Mouse (Mus musculus) cerebellum, postnatal 14 days (tissue): ENCODE results near the gene Cbx7.

Source experiments
- DNase-seq, 2 experiments: peaks; one replicate each; pipeline ENCODE4 v3.0.0; 2021; ENCODE audit warnings: mixed read lengths in 2 of 2

Cbx7 gene

DNA sequence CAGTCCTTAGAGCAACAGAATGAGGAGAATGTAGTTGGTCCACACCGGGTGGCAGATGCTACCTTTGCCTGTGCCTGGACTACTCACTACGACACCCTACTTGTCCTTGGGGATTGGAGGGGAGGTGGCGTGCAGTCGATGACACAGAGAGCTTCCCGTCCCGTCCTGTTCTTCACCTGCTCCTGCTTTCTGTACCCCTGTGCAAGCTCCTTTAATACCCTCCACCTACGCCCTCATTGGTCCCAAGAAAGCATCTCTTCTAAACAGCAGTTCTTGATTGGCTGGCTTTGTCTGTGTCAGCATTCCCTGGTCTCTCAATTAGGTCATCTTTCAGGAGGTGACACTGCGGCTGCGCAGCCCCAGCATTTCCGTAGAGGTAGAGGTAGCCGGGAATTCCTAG, at the start of gene Cbx7:
Gene Cbx7, minus strand, starts transcription at position 180 of the 400 bp plus-strand sequence.
- DNase-seq: no peak

- DNase-seq: no peak
These were observed 49.6 kb upstream of the Cbx7 start for GRCm38 (mm10) chr15:80020516-80020915.

DNA sequence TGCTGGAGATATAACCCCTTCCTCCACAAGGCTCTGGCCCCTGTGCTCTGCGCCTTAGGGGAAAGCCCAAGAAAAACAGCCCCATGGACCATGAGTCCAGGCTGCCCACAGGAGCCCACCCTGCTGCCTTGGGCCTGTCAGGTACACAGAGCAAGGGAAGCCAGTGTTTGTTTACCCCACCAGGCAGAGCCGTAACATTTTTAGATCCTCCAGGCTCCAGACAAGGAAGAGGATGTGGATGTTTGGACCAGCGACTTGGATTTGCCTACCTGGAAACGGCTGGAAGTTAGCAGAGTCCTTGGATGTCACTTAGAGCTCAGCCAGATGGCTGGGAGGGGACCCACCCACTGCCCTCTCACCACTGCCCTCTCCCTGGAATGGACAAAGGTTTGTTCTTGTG, 48.7 kb upstream of the Cbx7 start:
- DNase-seq: no peak

DNA sequence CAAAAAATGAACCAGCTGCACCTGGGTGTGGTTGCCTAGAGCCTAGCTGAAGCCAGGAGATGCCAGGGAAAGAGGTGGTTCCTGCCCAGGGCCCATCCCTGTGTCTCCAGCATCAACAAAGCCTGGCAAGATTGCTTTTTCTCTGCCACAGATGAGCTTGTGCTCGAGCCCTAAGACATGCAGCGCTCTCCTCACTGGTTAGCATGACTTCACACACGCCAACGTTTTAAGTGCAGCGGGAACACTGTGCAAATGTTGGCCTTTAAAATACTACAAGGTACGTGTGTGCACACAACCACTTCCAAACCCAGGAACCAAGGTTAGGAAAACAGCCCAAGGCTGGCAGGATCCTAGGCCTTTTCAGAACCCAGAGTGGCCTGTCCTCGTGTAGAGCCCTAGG, 48.3 kb upstream of the Cbx7 start:
- DNase-seq: no peak

- no peak for DNase-seq
These were observed 45.8 kb upstream of the Cbx7 start for GRCm38 (mm10) chr15:80016563-80017301.

DNA sequence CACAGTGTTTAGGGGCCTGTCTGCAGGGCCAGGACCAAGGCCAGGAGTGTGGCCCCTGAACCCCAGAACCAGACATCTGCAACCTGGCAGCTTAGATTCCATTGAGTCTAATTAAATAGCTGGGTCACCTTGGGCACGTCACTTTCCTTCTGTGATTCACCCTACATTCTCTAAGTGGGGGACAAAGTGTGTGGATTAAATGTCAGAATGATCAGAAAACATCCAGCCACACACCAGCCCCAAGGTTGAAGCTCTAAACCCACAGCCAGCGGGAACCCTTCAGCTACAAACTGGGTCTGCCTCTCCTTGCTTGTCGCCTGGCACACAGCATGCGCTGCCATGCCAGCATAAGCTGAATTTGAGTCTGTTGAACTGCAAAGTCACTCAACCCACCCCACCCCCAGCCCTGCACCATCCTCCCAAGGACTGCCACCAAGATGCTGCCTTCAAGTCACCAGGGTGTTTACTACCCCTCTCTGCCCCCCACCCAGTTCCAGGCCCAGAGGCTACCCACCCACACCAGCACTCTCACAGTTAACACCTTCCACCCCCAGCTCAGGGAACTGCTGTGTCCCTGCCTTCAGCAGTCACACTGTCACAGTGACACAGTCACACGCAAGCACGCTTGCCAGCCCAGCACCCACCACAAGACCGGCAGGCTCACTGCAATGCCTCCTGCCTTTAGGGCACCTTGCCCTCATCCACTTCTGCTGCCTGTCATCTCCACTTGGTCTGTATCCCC, 44.5 kb upstream of the Cbx7 start:
- DNase-seq: no peak

DNA sequence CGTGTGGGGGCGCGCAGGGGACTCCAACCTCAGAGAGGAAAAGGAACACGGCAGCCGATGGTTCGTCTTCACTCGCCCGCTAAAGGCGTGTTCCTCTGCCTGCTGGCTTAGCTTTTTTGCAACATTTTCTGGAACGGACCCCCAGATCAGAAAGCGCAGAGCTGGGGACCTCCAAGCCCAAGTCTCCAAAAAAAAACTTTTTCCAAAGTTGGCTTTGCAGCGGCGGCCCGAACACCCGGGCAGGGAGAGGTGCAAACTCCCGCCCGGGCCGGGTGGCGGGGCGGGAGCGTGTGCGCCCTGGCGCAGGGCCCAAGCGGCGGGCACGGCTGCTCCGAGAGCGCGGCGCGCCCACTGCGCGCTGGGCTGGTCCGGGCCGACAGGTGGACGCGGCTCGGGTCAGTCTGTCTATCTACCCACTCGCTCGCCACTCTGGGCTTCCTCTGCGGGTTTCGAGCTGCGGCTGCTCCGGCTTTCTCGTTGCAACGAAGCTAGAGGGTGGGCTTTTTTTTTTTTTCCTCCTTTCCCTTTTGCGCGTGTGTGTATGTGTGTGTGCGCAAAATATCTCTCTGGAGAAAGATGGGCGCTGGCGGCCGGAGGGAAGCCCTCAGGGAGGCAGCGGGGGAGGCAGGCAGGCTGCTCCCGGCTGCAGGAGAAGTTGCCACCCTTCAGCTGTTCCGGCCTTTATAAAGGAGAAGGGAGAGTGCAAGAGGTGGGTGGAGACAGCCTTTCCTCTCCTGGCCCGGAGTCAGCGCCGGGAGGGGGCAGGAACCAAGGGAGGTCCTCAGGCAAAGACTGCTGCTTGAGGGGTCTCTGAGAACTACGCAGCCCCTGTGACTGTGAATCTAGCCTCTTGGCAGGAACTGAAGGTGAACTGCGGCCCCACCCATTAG, 43.6 kb upstream of the Cbx7 start, which contains the start of gene Pdgfb:
Gene Pdgfb, minus strand, starts transcription at position 657 of the 890 bp plus-strand sequence.
- peak; percentile 53 to 57 for DNase-seq

DNA sequence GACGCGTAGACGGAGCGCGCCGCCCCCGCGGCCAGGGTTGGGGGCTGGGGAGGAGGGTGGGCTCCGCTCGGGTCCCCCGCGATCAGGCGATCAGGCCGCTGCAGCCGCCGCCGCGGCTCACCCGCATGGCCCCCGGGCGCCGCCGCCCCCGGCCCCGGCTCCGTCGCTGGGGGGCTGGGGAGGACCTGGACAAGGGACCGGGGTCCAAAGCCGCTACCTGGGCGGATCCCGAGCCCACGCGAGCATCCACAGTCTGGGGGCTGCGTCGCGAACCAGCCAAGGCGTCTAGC, 43.1 kb upstream of the Cbx7 start:
- DNase-seq: no peak

DNA sequence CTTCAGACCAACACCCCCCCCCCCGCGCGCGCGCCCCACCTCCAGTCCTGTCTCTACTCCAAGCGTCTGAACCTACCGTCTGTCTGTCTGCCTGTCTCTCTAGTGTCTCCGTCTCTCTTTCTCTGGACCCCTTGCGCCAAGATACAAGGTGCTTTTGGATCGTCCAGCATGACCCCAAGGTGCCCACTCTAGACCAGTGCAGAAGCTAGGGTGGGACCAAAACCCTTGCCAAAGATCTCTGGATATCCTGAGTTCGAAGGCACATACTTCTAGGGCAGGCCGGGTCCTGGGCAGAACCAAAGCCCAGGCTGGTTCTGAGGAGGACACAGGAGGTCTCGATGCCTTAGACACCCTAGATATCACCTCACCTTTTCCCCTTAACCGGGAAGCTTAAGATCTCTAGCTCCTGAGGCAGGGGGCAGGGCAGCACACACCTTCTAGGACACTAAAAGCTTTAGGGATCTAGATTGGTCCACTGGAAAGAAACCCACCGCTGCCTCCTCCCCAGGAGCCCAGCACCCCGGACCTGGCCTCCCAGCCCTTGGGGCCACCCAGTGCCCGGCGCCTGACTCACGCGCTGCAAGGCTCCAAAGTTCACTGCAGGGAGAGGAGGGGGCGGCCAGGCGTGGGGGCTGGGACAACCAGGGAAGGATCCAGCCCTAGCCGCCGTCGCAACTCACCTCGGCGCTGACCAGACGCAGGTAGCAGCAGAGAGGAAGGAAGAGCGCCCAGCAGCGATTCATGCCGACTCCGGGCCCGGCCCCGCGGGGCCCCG, 42.5 kb upstream of the Cbx7 start:
- DNase-seq: peak; percentile 22 to 32

DNA sequence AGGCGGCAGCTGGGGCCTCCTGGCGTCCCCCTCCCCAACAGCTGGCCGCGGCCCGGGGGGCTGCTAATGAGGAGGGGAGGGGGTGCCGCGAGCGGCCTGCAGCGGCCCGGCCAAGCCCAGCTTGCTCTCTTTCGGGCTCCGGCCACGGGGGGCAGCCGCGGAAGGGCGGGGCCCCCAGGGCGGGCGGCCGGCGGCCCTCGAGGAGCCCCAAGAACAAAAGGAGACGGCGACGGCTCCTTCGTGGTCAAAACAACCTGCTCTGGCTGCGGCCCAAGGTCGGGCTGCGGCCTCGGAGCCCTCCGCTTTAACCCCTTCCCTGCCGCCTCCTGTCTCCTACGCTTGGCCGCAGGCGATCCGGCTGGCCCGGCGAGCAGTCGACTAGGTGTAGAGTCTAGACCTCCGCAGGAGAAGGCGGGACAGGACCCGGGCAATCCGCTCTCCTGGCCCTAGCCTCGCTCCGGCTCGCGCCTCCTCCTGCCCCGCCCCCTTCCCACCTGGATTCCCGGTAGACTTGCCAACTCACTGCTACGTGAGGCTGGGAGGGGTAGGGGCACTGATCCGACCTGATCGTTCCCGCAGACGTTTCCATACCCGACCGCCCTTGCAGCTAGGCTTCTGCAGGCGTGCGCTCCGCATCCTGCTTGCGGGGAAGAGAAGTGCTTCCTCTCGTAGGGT, 41.7 kb upstream of the Cbx7 start:
- DNase-seq: peak; percentile 82 to 89

DNA sequence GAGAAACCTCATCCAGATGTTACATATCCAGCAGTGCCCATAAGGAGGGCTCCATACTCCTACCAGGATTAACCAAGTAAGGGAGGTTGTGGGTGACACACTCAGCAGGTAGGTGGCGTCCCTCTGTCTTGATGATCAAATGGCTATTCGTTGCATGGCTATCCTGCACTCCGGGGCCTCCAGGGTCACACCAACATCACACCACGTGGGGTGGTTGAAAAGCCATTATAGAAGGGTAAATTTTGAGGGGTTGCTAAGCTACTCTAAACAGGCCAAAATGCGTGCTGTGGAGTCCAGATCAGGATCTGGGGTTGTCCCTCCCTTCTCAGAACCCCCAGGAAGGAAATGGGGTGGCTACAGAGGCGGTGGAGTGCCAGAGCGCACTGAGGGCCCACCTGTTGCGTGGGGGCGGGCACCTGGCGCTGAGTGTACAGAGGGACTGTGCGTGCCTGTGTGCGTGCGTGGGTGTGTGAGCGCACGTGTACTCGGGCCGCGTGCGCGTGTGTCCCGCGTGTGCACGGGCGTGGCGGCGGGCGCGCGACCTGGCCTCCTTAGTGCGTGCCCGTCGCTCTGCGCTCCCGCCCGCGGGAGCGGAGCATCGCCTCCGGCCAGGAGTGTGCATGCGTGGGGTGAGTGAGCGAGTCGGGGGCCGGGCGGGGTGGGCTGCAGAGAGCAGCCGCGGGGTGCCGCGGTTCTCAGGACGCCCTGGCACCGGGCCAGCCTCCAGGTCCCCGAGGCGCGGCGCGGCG, 41.0 kb upstream of the Cbx7 start:
- peak; percentile 86 to 89 for DNase-seq

- DNase-seq: no peak
These were observed 40.3 kb upstream of the Cbx7 start for GRCm38 (mm10) chr15:80011194-80011593.

GRCm38 (mm10) chr15:80010182-80010558, 39.3 kb upstream of the Cbx7 start:
- DNase-seq: peak; percentile 55 to 66

GRCm38 (mm10) chr15:80009421-80010181, 38.7 kb upstream of the Cbx7 start:
- DNase-seq: peak in 1 of 2 experiments; percentile 35

- DNase-seq: no peak
These were observed 37.5 kb upstream of the Cbx7 start for GRCm38 (mm10) chr15:80008461-80008860.

DNA sequence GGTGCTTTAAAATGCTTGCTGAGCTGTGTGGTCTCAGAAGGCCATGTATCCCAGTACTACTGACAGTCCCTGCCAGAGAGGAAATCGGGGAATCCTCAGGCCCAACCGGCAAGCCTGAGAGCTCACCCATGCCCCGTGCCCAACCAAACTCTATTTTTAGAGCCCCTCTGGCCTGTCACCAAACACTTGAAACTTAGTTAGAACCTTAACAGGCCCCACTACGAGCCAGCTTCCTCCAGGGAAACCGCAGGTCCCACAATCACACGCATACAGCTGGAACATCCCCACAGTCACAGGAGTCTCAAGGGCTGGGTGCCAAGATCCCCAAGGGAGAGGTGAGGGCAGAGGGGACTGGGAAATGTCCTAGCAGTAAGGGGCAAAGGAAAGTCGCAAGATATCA, 35.2 kb upstream of the Cbx7 start:
- DNase-seq: no peak

- DNase-seq: no peak
These were observed 34.5 kb upstream of the Cbx7 start for GRCm38 (mm10) chr15:80005436-80005835.

GRCm38 (mm10) chr15:80004644-80005340, 33.9 kb upstream of the Cbx7 start:
- DNase-seq: no peak

DNA sequence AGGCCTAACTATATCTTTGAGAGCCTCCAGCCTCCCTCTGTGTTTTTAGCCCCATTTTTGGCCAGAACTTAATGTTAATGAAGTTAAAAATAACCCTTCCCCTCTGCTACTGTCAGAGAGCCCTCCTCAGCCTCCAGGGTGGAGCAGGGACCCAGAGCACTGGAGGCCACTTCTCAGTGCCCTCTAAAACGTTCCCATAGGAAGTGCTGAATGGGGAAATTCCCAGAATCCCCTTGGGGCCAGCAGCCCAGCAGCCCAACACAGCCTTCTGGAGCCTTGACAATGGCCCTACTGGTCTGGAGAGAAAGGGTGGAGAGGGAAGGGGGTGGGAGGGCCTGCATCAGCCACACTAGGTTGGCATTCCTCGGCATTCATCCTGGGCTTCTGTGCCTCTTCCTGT, 32.7 kb upstream of the Cbx7 start:
- no peak for DNase-seq

GRCm38 (mm10) chr15:80001601-80002000, 30.7 kb upstream of the Cbx7 start:
- no peak for DNase-seq
